ENCODE assay signal across 8 mouse cellular contexts in genomic region chr11:101259948-101260825, GRCm38 (mm10). TPM values are rescaled to one million over a fixed set of nuclear protein-coding genes. Genes with fewer than 3 reads are reported as not detected.
DNase-seq lines count a peak whose midpoint lies in the region; TF ChIP-seq lines count a peak whose summit lies in the region.

TSS of gene Wnk4 (plus strand) at chr11:101260567.

- H3K4me3 ChIP-seq in cortical plate, adult 2 months (ENCODE audit: insufficient read depth, low read length): peak within 1 kb of the TSS; percentile 25; the same call in 1 of the 2 replicates

- DNase-seq in right cerebral cortex, postnatal 14 days: peak; percentile 33
- DNase-seq in right cerebral cortex, postnatal 36 days (ENCODE audit: low spot score in 2 of 2): no peak
- DNase-seq in heart, adult 8-10 months (ENCODE audit: low spot score): peak; percentile 33
- DNase-seq in kidney, adult 8-10 months: peak; percentile 89 to 93
- peak; percentile 70 for DNase-seq in lung, postnatal 14 days
- peak; percentile 79 for DNase-seq in retina, postnatal 1 day
- no peak for DNase-seq in natural killer cell, adult 2 months (ENCODE audit: low spot score in 2 of 2)

- peaks cover 3% of the 10 kb centered on the region for H3K4me1 ChIP-seq in cortical plate, adult 2 months (ENCODE audit: control insufficient read depth, insufficient read depth, low read length)

- TF ChIP-seq CTCF in cortical plate, adult 2 months (IDR thresholded peaks at IDR 0.05; ENCODE audit: extremely low read depth, insufficient read depth, low read length): no peak

- no peak for TF ChIP-seq POLR2A in cortical plate, adult 2 months (IDR thresholded peaks at IDR 0.05; ENCODE audit: extremely low read depth, insufficient read depth, low read length)

- no peak within 1 kb of the TSS for H3K27ac ChIP-seq in cortical plate, adult 2 months (ENCODE audit: insufficient read depth, low read length)

RNA-seq across cellular contexts. Expression of gene Wnk4, which starts in this region (rescaled TPM):
- polyA plus RNA-seq in cortical plate, adult 2 months (2012; rRNA removed): 2.5 and 3.3 TPM in 2 replicates
- 10 to 100 TPM in 3 of 4 experiments, 1 to 10 TPM in 1; 7.6 to 16.6 (median 14.2) TPM for total RNA-seq in heart, adult 8-10 months (2022)

Comparison
In these comparisons a context has a peak if more than half of its experiments do, and no peak if none do; other contexts are left out.
1. DNase-seq: peak in right cerebral cortex, postnatal 14 days (single experiment), heart, adult 8-10 months (single experiment), kidney, adult 8-10 months (2 of 2), lung, postnatal 14 days (single experiment) and retina, postnatal 1 day (single experiment); none in right cerebral cortex, postnatal 36 days (0 of 2) and natural killer cell, adult 2 months (0 of 2).